Mouse (Mus musculus) kidney, postnatal 36 days (tissue): ENCODE measurements around the gene Alyref.

Experiments used
- DNase-seq, 2 experiments: peaks; one replicate each; pipeline ENCODE4 v3.0.0; 2021 to 2022; ENCODE audit warnings: mixed read lengths in 2 of 2

The Alyref gene

GRCm38 (mm10) chr11:120598283-120598989 lies at the start of gene Alyref, which contains the start of gene Anapc11:
Alyref (minus strand) TSS chr11:120598365.
Anapc11 (plus strand) TSS chr11:120598421.
- peak; percentile 95 to 97 for DNase-seq

DNA sequence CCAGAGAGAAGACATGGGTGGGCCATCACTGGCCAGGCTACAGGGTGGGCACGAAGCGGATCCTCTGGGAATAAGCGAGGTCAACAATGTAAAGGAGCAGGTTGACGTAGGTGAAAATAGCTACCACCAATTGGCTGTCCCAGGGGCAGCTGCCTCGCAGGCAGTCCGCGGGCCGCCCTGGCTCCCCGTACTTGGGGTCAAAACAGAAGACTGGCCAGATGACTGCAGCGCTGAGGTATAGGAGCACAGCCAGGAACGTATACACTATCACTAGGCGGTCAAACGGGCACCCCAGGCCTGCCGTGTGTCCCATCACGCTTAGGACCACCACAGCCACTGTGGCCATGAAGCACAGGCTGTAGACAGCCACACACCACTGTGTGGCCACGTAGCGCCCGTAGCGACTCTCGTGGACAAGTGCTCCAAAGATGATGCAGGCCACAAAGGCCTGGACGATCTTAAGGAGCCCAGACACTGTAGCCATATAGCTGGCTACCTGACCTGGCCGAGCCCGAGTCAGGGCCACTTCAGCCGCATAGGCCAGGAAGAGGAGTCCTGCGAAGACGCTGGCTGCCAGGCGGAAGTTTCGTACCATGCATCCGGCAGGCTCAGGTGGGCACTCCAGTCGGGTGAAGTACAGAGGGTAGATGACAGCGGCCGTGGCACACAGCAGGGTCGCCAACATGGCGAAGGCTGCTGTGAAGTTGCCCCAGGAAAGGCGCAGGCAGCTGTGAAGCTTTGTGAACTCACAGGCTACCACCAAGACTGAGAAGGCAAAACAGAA lies 49.1 kb upstream of the Alyref start:
- DNase-seq: no peak

GRCm38 (mm10) chr11:120643601-120643987 lies 45.4 kb upstream of the Alyref start, which contains the start of gene Pycr1:
Pycr1 (minus strand) TSS chr11:120643769.
- peak; percentile 95 to 96 for DNase-seq

- DNase-seq: peak in 1 of 2 experiments; percentile 26
These were observed 44.9 kb upstream of the Alyref start for GRCm38 (mm10) chr11:120642939-120643600.

GRCm38 (mm10) chr11:120641869-120642268 lies 43.7 kb upstream of the Alyref start:
- DNase-seq: no peak

- DNase-seq: no peak
These were observed 43.1 kb upstream of the Alyref start for GRCm38 (mm10) chr11:120641255-120641654.

DNA sequence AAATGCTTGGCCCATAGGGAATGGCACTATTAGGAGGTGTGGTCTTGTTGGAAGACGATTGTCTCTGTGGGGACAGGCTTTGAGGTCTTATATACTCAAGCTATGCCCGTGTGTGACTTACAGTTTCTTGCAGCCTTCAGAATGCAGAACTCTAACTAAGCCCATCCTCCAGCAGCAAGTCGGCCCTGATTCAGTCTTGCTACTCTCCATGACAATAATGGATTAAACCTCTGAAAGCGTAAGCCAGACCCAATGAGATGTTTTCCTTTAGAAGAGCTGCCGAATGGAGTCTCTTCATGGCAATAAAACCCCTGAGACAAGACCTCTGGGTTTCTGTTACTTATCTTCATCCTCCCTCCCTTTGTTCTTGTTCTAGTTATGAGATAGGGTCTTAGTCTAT lies 36.6 kb upstream of the Alyref start:
- DNase-seq: no peak

- peak; percentile 96 to 97 for DNase-seq
These were observed 35.6 kb upstream of the Alyref start, which contains the start of gene Mafg for GRCm38 (mm10) chr11:120633520-120634343. Mafg (minus strand) TSS chr11:120633600.

GRCm38 (mm10) chr11:120632559-120633519 lies 34.7 kb upstream of the Alyref start:
- DNase-seq: peak; percentile 89 to 92

- no peak for DNase-seq
These were observed 33.7 kb upstream of the Alyref start for GRCm38 (mm10) chr11:120631726-120632448.

DNA sequence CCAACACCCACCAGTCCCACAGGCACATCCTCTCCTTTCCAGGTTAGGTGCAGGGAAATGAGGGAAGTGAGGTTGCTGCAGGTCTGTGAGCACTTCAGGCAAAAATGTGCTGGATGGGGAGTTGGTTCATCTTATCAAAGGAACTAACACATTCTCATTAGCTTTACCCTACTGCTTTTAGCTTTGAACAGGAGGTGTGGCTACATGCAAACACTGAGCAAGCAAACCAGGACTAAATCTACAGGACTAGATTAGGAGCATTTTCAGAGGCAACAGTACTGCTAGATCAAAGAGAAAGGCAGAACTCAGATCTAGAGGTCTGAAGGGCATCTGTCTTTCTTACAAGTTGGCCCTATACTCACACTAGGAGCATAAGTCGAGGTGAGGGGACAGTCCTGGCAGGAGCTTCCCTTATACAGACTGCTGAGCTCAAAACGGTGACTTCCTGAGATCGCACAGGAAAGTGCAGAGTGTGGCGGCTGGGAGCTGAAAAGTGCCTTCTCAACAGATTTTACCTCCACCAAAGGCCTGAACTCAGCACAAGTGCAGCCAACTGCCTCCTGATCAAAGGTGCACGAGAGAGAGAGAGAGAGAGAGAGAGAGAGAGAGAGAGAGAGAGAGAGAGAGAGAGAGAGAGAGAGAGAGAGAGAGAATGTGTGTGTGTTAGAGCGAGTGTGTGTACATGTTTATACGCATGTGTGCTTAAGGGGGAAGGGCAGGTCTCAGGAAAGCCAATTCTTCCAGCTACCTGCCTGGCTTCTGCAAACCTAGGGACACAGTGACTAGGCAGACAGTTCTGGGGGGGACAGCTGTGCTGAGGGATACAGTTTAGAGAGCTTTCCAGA lies 32.9 kb upstream of the Alyref start:
- DNase-seq: peak; percentile 66 to 79

DNA sequence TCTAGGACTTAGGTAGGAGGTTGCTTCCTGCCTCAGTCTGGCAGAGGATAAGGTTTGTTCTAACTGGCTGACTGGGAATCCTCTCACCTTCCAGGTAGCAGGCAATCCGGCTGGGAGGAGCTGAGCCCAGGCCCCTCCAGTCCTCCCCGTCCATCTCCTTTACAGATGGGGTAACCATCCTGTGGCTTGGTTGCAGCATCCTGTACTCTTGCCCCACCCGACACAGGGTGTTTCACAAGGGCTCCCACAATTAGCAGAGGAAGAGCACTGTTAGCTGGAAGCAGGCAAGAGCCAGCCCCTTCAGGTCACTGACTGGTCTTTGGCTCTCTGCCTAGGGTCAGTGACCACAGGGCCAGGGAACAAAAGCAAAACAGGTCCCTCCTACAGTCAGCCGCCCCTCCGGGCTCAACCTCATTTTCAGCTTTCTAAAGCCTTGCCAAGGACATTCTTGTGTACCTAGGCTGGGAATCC lies 32.3 kb upstream of the Alyref start:
- DNase-seq: peak; percentile 88 to 91

DNA sequence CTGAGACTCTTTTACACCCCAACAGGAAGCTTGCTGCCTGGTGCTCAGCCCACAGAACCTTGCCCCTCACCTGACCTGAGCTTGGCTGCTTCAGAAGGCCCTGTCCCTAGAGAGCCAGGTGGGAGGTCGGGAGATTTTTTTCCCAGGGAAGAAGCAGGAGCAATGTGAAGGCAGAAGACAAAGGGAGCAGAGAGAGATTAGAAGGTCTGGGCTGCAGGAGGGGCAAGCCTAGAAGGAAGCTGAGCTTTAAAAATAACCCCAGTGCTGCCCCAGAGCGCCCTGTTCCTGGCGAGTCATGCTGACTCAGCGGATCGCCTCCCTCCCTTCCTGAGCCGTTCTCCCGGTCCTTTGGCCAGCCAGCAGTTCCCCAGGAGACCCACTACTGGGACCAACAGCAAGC lies 31.7 kb upstream of the Alyref start:
- DNase-seq: peak; percentile 63 to 77

GRCm38 (mm10) chr11:120629341-120629730 lies 31.2 kb upstream of the Alyref start:
- peak; percentile 75 to 79 for DNase-seq

GRCm38 (mm10) chr11:120628601-120629340 lies 30.6 kb upstream of the Alyref start:
- no peak for DNase-seq

GRCm38 (mm10) chr11:120627468-120628300 lies 29.5 kb upstream of the Alyref start:
- peak; percentile 52 to 61 for DNase-seq

- DNase-seq: no peak
These were observed 28.8 kb upstream of the Alyref start for GRCm38 (mm10) chr11:120626785-120627467.
